Mouse (Mus musculus) limb, embryonic 13.5 days (tissue): ENCODE data around the gene Rptor. TPM values are rescaled to one million over a fixed set of nuclear protein-coding genes. Genes with fewer than 3 reads are reported as not detected.
A peak's percentile ranks its signal among the peaks of the same experiment; 100 is the strongest.

Experiments used
- ATAC-seq: fragments of 200-750 bp; cut with Nextera tagmentation; 2 replicates; pipeline ENCODE4 v1.8.0; 2017; ENCODE audit warnings: low read depth, moderate number of reproducible peaks, moderate TSS enrichment; ENCODE audit not compliant: low FRiP score
- H3K27ac ChIP-seq: fragments of 300-500 bp; sonication (generic); 2 replicates; pipeline ENCODE4 v1.5.1; 2015; ENCODE audit warnings: inconsistent platforms, mild to moderate bottlenecking, moderate library complexity
- H3K27me3 ChIP-seq: fragments of 300-500 bp; sonication (generic); 2 replicates; pipeline ENCODE4 v1.6.1; 2015; ENCODE audit warnings: mild to moderate bottlenecking, inconsistent platforms
- H3K36me3 ChIP-seq: fragments of 300-500 bp; sonication (generic); 2 replicates; pipeline ENCODE4 v1.6.1; 2015; ENCODE audit warnings: inconsistent platforms, mild to moderate bottlenecking, moderate library complexity
- H3K4me1 ChIP-seq: fragments of 300-500 bp; sonication (generic); 2 replicates; pipeline ENCODE4 v1.6.1; 2015; ENCODE audit warnings: inconsistent platforms
- H3K4me2 ChIP-seq: fragments of 300-500 bp; sonication (generic); replicated peaks from 2 replicates; pipeline ENCODE4 v1.6.1; 2015; ENCODE audit warnings: inconsistent platforms, mild to moderate bottlenecking, moderate library complexity
- H3K4me3 ChIP-seq: fragments of 300-500 bp; sonication (generic); 2 replicates; pipeline ENCODE4 v1.5.1; 2015; ENCODE audit warnings: moderate library complexity, mild to moderate bottlenecking, inconsistent platforms
- H3K9ac ChIP-seq: fragments of 300-500 bp; sonication (generic); 2 replicates; pipeline ENCODE4 v1.6.1; 2015; ENCODE audit warnings: mild to moderate bottlenecking, inconsistent platforms
- H3K9me3 ChIP-seq: fragments of 300-500 bp; sonication (generic); 2 replicates; pipeline ENCODE4 v1.6.1; 2016; ENCODE audit warnings: inconsistent platforms
- WGBS: fragments of 180-500 bp; shearing (Covaris S2); methylation state at CpG from one replicate; pipeline ENCODE4 v1.1.7; 2015; 5-methylcytosine and 5-hydroxymethylcytosine counted together
- polyA plus RNA-seq: library from polyadenylated mRNA; unstranded; fragments of >200 nt; fragmentation: Nextera tagmentation; extraction: Ambion mirVana; gene quantifications from 2 replicates; pipeline ENCODE4 v1.2.1, GENCODE M21; 2015

Rptor gene
- polyA plus RNA-seq, 1 experiment from 2014 or later: 11.2 TPM

DNA sequence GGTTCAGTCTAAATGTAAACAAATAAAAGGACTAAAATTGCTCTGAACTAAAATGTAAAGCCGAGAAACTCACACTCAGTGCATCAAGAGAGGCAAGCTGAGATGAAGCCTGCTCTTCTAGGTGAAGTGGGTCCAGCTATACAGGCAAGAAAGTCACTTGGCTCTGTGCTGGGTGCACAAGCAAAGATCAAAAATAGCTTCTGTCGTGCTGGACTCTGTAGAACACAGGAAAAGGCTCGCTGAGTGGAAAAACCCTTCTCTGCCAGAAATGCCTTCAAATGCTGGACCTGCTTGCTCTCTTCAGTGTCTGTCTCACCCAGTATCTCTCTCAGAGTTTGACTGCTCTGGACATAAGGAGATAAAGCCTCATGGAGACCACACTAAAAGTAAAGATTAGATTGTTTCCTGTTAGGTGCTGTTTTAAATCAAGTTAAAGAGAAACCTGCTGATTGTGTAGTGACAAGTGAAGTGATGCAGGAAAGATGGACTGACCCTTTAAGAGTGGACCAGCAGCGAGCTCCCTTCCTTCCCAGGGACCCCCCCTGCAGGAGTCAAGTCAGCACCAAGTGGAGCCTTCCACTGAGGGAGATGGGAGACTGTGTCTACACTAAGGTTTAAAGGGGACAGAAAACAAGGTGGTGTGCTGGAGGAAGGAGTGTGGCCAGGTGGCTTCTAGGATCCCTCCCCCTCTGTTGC, 130.4 kb downstream of the Rptor start:
- Histone ChIP-seq H3K9ac (no peak overlapping the region), H3K36me3 (no peaks in the 10 kb centered on the region), H3K4me2 (no peak overlapping the region), H3K4me1 (0 out of 2 replicates have a peak, but pooled peaks cover 3% of the 10 kb centered on the region), H3K27me3 (no peaks in the 10 kb centered on the region), H3K9me3 (no peaks in the 10 kb centered on the region), H3K4me3 (no peak overlapping the region), H3K27ac (no peak overlapping the region)
- WGBS: 61% methylated on average over 4 of the region's 4 CpGs
- ATAC-seq: no peak

DNA sequence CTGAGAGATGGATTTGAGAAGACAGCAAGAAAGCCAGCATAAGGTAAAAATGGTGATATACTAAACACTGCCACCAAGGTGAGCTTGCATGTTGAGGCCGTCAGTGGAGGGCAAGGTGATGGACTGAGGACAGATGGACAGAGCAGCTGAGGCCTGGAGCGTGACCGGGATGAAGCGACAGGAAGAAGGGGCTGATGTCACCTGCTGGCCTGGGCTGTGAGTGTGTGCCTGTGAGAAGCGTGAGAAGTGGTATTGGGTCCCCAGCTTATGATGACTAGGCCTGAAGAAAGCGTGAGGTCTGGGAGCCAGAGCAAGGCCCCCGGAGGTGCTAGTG, 130.9 kb downstream of the Rptor start:
- Histone ChIP-seq H3K9me3 (no peaks in the 10 kb centered on the region), H3K4me1 (0 out of 2 replicates have a peak, but pooled peaks cover 3% of the 10 kb centered on the region), H3K36me3 (no peaks in the 10 kb centered on the region), H3K4me2 (no peak overlapping the region), H3K4me3 (no peak overlapping the region), H3K27me3 (no peaks in the 10 kb centered on the region), H3K27ac (no peak overlapping the region), H3K9ac (no peak overlapping the region)
- no peak for ATAC-seq
- 91% methylated on average over 7 of the region's 7 CpGs for WGBS

DNA sequence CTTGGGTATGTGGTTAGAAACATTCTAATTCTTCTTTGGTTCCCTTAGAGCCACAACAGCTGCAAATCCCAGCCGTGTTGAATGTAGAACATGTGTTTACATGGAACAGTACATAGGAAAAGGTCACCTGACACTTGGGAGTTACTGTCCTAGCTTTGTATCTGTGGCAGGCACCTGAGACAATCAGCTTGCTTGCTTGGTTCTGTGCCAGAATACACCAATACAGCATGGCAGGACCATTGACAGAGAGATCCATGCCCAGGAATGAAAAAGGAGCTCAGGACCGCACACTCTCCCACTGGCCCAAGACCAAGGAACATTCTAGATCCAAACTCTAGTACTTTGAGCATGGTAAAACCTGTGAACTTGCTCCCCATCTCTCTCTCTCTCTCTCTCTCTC, 132.4 kb downstream of the Rptor start:
- Histone ChIP-seq H3K4me1 (peaks cover 6% of the 10 kb centered on the region; the same call in 1 of the 2 replicates), H3K4me2 (no peak overlapping the region), H3K9ac (no peak overlapping the region), H3K36me3 (no peaks in the 10 kb centered on the region), H3K27me3 (no peaks in the 10 kb centered on the region), H3K9me3 (no peaks in the 10 kb centered on the region), H3K27ac (no peak overlapping the region), H3K4me3 (no peak overlapping the region)
- WGBS: 84% methylated on average over 2 of the region's 2 CpGs
- ATAC-seq: no peak

DNA sequence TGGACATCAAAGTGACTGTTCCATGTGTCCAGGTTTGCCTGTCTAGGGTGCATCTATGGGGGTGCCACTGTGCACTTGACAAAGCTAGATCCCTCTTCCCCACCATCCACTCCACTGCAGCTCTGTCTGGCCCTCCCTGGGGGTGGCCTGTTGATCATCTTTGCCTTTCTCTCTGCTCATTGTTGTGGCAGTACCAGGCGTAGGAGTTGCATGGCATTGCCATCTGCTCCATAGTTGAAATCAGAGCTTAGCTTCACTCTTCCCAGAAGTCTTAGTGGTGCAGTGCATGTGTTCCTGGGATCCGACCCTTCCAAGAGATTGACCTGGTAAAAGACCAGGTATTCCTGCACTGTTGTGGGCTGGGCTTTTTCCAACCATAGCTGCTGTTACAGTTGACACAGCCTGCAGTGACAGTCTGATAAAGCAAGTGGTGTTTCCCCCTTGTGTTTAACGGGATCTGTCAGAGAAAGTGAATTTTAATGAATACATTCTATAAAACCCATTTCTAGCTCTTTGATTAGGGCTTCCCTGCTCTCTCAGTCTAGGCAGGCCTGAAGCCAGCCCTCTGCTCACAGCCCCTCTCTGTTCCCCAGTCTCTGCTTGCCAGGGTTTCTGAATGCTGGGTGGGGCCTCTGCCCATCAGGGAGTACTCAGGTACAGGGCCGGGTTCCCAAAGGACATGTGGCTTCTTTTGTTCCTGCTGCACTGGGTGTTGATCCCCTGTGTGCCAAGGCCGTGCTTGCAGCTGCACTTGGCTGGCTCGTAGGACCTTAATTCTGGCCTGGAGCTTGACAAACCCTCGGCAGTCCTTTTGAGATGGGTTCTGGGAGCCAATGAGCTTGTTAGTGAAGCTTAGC, 136.5 kb downstream of the Rptor start:
- no peak for ATAC-seq
- no peak overlapping the region for H3K4me2 ChIP-seq
- H3K27ac ChIP-seq: no peak overlapping the region
- H3K27me3 ChIP-seq: peaks cover 10% of the 10 kb centered on the region
- no peaks in the 10 kb centered on the region for H3K36me3 ChIP-seq
- H3K9ac ChIP-seq: 0 out of 2 replicates have a peak overlapping the region, but pooled peaks have one; percentile 19
- H3K9me3 ChIP-seq: no peaks in the 10 kb centered on the region
- H3K4me1 ChIP-seq: peaks cover 16% of the 10 kb centered on the region
- H3K4me3 ChIP-seq: no peak overlapping the region
- 77% methylated on average over 7 of the region's 7 CpGs for WGBS

DNA sequence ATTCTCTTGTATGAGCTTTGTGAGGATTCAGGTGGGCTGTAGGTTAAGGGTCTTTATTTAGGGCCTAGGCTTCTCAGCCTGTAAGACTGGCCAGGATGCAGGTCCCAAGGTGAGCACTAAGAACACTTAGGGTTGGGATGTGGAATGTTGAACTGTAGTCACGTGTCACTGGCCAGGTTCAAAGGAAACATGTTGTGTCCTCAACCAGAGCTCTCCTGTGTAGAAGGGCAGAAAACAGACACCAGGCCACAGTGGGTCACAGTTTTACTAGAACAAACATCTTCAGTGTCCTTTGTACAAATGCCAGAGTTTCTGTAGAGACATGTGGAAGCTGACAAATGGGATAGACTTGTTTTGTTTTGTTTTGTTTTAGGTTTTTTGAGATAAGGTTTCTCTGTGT, 138.7 kb downstream of the Rptor start:
- WGBS: 74% methylated on average over 1 of the region's 1 CpGs
- Histone ChIP-seq H3K4me2 (no peak overlapping the region), H3K9ac (no peak overlapping the region), H3K9me3 (no peaks in the 10 kb centered on the region), H3K27me3 (peaks cover 10% of the 10 kb centered on the region), H3K4me1 (peaks cover 34% of the 10 kb centered on the region), H3K4me3 (no peak overlapping the region), H3K36me3 (no peaks in the 10 kb centered on the region), H3K27ac (no peak overlapping the region)
- ATAC-seq: no peak

DNA sequence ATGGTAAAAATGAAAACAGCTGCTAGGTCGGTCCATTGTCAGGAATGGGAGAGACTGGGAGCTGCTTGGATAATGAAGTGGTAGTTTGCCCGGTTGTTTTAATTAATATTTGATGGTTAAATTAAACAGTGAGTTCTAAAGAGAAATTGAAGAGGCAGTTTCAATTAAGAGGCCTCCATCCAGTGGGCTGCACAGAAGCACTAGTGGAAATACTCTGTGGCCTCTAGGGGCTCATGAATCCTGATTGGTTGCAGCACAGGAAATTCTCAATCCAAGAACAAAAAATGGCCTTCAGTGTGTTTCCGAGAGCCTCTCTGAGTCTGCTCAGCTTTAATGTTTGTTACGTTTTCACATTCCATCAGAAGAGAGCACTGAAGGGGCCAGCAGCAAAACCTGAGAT, 141.7 kb downstream of the Rptor start:
- Histone ChIP-seq H3K9me3 (no peaks in the 10 kb centered on the region), H3K4me3 (no peak overlapping the region), H3K36me3 (no peaks in the 10 kb centered on the region), H3K9ac (no peak overlapping the region), H3K27ac (peak overlapping the region; percentile 6; the same call in 1 of the 2 replicates), H3K4me1 (peaks cover 35% of the 10 kb centered on the region), H3K4me2 (no peak overlapping the region), H3K27me3 (peaks cover 13% of the 10 kb centered on the region)
- WGBS: 27% methylated on average over 4 of the region's 4 CpGs
- ATAC-seq: no peak; the same call in 1 of the 2 replicates

DNA sequence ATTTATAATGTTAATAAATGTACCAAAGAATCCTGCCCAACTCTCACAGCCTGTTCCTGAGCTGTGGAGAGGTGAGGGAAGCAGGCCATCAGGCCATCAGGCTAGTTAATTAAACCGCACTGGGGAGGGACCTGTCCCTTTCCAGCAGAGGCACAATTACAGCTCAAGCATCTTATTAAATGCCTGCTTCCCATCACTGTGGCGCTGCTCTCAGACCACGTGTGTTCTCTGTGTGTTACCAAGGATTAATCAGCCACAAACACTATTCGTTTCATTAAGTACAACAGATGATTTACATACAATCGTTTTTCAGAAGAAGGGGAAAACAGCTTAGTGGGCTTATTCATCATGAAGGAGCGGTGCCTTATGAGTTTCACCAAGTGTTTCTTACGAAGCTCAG, 142.6 kb downstream of the Rptor start:
- H3K27me3 ChIP-seq: peaks cover 14% of the 10 kb centered on the region
- peaks cover 32% of the 10 kb centered on the region for H3K4me1 ChIP-seq
- H3K27ac ChIP-seq: no peak overlapping the region
- H3K4me2 ChIP-seq: no peak overlapping the region
- no peak overlapping the region for H3K4me3 ChIP-seq
- H3K36me3 ChIP-seq: no peaks in the 10 kb centered on the region
- WGBS: 41% methylated on average over 7 of the region's 7 CpGs
- no peak overlapping the region for H3K9ac ChIP-seq
- H3K9me3 ChIP-seq: no peaks in the 10 kb centered on the region
- ATAC-seq: no peak

DNA sequence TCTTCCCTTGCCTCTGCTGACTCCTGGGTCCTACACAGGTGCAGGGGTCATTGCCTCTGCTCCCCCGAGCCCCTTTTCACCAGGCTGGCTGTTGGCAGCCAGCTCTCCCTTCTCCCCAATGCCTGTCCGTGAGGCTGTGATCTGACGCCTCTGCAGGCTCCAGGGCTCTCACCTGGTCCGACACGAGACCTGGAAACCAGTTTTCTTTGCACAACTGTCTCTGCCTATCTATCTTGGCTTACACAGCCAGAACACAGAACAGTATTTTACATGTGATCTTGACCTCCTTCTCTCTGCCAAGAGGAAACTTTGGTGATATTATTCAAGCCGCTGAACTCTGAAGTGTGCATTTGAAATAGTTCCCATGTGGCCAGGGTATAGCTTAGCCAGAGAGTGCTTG, 151.8 kb downstream of the Rptor start:
- ATAC-seq: no peak
- peaks cover under 1% of the 10 kb centered on the region; the same call in 1 of the 2 replicates for H3K27me3 ChIP-seq
- no peak overlapping the region for H3K9ac ChIP-seq
- H3K27ac ChIP-seq: no peak overlapping the region
- H3K36me3 ChIP-seq: peaks cover 25% of the 10 kb centered on the region
- peaks cover 5% of the 10 kb centered on the region for H3K4me1 ChIP-seq
- H3K9me3 ChIP-seq: no peaks in the 10 kb centered on the region
- 72% methylated on average over 6 of the region's 6 CpGs for WGBS
- H3K4me2 ChIP-seq: no peak overlapping the region
- no peak overlapping the region for H3K4me3 ChIP-seq

DNA sequence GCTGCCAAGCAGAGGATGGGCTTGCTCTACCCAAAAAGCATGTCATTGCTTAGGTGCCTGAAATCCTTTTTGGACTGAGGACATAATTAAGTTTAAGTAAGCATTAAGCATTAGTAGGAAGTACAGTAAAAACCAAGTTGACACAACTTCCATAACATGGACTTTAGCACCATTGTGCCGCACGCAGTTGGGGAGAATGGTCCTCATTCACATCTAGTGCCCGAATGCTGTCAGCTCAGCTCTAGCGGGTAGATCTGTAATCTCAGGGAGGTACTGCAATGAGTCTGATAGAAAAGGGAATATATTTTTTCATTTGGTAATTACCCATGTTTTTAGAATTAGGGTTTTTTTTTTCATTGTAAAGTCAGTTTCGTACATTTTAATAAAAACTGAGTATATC, 155.5 kb downstream of the Rptor start:
- H3K4me2 ChIP-seq: no peak overlapping the region

DNA sequence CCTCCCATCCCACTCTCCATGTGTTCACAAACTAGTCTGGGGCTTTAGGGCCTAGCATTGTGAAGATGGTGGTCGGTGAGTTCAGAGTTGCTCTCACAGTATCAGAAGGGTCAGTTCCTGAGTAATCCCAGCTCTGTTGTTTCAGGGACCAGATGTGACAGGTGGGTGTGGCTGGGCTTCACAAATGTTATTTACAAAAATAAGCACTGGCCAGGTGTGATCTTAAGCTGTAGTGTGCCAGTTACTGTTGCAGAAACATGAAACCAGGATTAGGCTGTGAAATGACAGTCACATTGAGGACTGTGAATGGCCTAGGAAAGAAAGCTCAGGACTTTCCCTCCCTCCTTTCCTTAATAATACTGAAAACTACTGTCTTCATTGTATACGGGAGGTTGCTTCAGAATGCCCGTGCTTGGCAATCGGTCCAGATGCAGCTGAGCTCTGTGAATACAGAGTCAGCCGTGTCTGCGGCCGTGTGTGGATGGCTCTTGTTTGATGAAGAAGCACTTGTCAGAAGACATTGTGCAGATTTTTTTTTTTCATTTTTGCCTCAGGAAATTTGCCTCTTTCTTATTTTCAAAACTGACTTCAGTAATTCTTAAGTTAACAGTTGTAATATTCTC, 156.1 kb downstream of the Rptor start:
- Histone ChIP-seq H3K27ac (no peak overlapping the region), H3K27me3 (no peaks in the 10 kb centered on the region), H3K4me1 (peaks cover 5% of the 10 kb centered on the region), H3K9ac (no peak overlapping the region), H3K36me3 (peaks cover 25% of the 10 kb centered on the region), H3K4me2 (no peak overlapping the region), H3K4me3 (no peak overlapping the region), H3K9me3 (no peaks in the 10 kb centered on the region)
- ATAC-seq: no peak
- WGBS: 83% methylated on average over 7 of the region's 7 CpGs

More for the DNA sequence above, 155.5 kb downstream of the Rptor start:
- 92% methylated on average over 5 of the region's 5 CpGs for WGBS
- Histone ChIP-seq H3K27me3 (no peaks in the 10 kb centered on the region), H3K4me1 (peaks cover 5% of the 10 kb centered on the region), H3K27ac (no peak overlapping the region), H3K9ac (no peak overlapping the region), H3K9me3 (no peaks in the 10 kb centered on the region), H3K36me3 (peaks cover 25% of the 10 kb centered on the region), H3K4me3 (no peak overlapping the region)
- ATAC-seq: no peak

DNA sequence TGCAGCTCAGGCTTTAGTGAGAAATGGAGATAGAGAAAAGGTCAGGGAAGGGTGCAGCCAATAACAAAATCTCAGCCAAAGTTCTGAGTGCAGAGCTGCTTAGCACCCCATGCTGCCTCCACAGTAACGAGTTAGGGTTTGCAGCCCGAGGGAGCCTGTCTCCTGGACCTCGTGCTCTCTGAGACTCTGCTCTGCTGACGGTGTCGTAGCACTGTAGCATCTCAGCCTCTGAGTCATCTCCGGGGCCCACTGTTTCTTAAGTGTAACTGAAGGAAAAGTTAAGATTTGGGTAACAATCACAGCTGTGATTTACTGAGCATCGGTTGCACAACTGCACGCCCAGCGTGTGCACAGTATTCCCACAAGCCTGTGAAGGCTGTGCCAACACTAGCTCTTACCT, 160.2 kb downstream of the Rptor start:
- WGBS: 83% methylated on average over 9 of the region's 9 CpGs

DNA sequence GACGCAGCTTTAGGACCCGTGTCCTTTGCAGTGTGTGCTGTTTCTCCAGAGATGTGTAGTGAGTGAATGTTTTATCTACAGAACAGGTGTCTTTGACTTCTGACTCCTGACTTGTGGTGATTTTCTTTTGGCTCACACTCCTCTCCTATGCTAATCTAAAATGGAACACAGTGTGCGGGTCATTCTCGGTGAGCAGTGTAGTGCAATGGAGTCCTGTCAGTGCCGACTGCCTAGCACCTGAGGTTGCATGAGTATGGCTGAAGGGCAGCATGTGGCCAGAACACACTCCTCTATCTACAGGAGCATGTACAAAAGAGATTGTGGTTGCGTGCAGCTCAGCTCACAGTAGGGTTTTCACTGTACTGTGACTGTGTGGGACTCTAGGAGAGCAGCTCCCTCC, 163.3 kb downstream of the Rptor start:
- Histone ChIP-seq H3K9ac (no peak overlapping the region), H3K4me1 (peaks cover 3% of the 10 kb centered on the region), H3K36me3 (peaks cover 7% of the 10 kb centered on the region; the same call in 1 of the 2 replicates), H3K4me3 (no peak overlapping the region), H3K27ac (no peak overlapping the region), H3K4me2 (no peak overlapping the region), H3K27me3 (no peaks in the 10 kb centered on the region), H3K9me3 (no peaks in the 10 kb centered on the region)
- WGBS: 89% methylated on average over 6 of the region's 6 CpGs
- no peak for ATAC-seq

More for the DNA sequence above, 160.2 kb downstream of the Rptor start:
- H3K4me2 ChIP-seq: no peak overlapping the region
- no peak overlapping the region for H3K9ac ChIP-seq
- no peak for ATAC-seq
- H3K4me1 ChIP-seq: peaks cover 3% of the 10 kb centered on the region
- peaks cover 7% of the 10 kb centered on the region; the same call in 1 of the 2 replicates for H3K36me3 ChIP-seq
- H3K9me3 ChIP-seq: no peaks in the 10 kb centered on the region
- H3K4me3 ChIP-seq: no peak overlapping the region
- H3K27ac ChIP-seq: no peak overlapping the region
- no peaks in the 10 kb centered on the region for H3K27me3 ChIP-seq
